Mouse (Mus musculus): Measurements from ENCODE around the gene Gm10490. TPM values are rescaled to one million over a fixed set of nuclear protein-coding genes. Genes with fewer than 3 reads are reported as not detected.
"Not testable (repeated sequence)": the region's sequence is repeated elsewhere in the genome, so short reads cannot be mapped to it uniquely, and the experiment has no call there.

The Gm10490 gene
- polyA plus RNA-seq (2015; fragmentation: Nextera tagmentation; extraction: Ambion mirVana) = not detected in 2 replicates

DNA sequence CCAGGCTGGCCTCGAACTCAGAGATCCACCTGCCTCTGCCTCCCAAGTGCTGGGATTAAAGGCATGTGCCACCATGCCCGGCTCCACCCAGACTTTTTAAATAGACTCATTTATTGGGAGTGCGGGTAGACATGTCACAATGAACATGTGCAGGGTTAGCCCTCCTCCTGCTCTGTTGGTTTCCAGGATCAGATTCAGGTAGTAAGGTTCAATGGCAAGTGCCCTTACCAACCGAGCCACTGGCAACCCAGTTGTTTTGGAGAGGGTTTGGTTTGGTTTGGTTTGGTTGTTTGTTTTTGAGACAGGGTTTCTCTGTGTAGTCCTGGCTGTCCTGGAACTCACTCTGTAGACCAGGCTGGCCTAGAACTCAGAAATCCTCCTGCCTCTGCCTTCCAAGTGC is at the start of gene Gm10490:
TSS of gene Gm10490 (plus strand) at position 301 of the 400 bp plus-strand sequence.
- not testable (repeated sequence) for H3K4me2 ChIP-seq; H3K4me3 ChIP-seq; H3K4me1 ChIP-seq (replicated peaks); H3K27ac ChIP-seq; H3K9me3 ChIP-seq; H3K9ac ChIP-seq; H3K27me3 ChIP-seq; ATAC-seq (ENCODE audit: low FRiP score)
- 87% methylated on average over 4 of the region's 4 CpGs for WGBS
- H3K36me3 ChIP-seq = peaks cover 15% of the 10 kb centered on the region

DNA sequence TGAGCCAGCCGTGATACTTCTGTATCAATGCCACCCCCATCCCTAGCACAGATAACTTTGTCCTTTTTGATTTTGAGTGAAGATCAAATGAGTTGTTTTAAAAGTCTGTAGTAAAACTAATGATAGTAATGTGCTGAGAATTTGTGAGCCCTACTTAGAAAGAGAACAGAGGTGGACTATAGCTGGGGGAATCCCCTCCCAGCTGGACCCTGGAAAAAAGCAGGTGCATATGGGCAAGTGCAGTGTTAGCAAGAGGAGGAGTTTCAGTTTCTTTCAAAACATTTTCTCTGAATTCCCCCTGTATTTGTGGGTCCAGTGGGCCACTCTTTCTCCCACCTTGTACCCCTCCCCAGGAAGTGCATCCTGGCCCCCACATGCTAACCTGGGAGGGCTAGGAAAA is 46.2 kb upstream of the Gm10490 start:
- 74% methylated on average over 1 of the region's 1 CpGs for WGBS
- Histone ChIP-seq H3K4me2 (no peak overlapping the region), H3K4me1 (replicated peaks) (no peaks in the 10 kb centered on the region), H3K27ac (no peak overlapping the region), H3K27me3 (no peaks in the 10 kb centered on the region), H3K9me3 (no peaks in the 10 kb centered on the region), H3K9ac (no peak overlapping the region), H3K4me3 (no peak overlapping the region), H3K36me3 (peaks cover 14% of the 10 kb centered on the region)
- ATAC-seq (ENCODE audit: low FRiP score) = no peak

DNA sequence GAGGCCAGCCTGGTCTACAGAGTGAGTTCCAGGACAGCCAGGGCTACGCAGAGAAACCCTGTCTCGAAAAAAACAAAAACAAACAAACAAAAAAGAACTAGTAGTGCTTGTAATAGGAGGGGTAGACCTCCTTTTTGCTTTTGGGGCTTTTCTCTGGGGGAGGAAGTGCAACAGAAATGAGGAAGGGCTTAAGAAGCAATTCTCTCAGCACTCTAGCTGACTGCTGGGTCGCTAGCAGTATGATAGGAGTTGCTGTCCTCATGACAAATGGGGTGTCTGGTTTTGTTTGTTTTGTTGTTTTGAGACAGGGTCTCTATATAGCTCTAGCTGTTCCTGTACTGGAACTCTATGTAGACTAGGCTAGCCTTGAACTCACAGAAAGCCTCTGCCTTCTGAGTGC is 44.8 kb upstream of the Gm10490 start:
- Histone ChIP-seq H3K4me3 (no peak overlapping the region), H3K4me1 (replicated peaks) (no peaks in the 10 kb centered on the region), H3K36me3 (peaks cover 11% of the 10 kb centered on the region), H3K27ac (no peak overlapping the region), H3K9ac (no peak overlapping the region), H3K9me3 (no peaks in the 10 kb centered on the region), H3K27me3 (no peaks in the 10 kb centered on the region), H3K4me2 (no peak overlapping the region)
- ATAC-seq (ENCODE audit: low FRiP score) = no peak
- WGBS = 79% methylated on average over 3 of the region's 3 CpGs

DNA sequence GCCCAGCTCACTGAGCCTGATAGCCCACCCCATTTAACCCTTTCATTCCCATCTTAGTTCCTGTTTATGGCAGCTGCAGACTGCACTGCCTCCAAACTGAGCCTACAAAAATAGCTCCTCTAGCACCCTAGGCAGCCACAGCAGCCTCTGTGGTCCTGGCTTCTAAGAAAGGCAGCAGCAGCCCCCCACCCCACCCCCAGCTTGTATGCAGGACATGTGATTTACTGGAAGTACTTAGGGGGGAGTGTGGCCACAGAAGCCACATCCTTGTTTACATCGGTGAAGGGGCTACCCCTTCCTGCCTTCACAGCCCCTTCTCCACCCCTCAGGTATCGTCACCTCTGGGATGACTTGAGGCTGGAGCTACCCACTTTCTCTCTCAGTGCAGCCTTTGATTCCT is 44.0 kb upstream of the Gm10490 start:
- no peaks in the 10 kb centered on the region for H3K4me1 ChIP-seq (replicated peaks)
- H3K9ac ChIP-seq = no peak overlapping the region
- H3K4me3 ChIP-seq = no peak overlapping the region
- H3K9me3 ChIP-seq = no peaks in the 10 kb centered on the region
- no peaks in the 10 kb centered on the region for H3K27me3 ChIP-seq
- no peak for ATAC-seq (ENCODE audit: low FRiP score)
- 66% methylated on average over 2 of the region's 2 CpGs for WGBS
- no peak overlapping the region for H3K4me2 ChIP-seq
- H3K27ac ChIP-seq = no peak overlapping the region
- H3K36me3 ChIP-seq = peaks cover 7% of the 10 kb centered on the region

DNA sequence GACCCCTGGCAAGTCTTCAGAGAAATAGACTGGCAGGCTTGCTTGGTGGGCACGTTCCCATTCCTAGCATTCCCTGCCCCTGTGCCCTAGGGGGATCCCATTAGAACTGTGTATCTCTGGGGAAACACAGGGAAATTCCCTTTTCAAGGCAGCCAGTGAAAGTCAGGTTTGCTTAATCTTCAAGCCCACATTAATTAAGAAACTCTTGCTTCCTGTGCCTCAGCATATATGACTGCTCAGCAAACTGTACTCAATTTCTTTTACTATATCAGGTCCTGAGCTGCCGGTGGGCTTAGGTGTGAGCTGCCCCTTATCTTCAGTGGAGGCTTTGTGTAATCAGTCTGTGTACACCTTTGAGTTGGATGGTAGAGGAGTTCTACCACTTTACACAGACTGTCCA is 43.6 kb upstream of the Gm10490 start:
- H3K4me3 ChIP-seq = no peak overlapping the region
- no peak overlapping the region for H3K27ac ChIP-seq
- 70% methylated on average over 2 of the region's 2 CpGs for WGBS
- peaks cover 7% of the 10 kb centered on the region for H3K36me3 ChIP-seq
- no peak overlapping the region for H3K4me2 ChIP-seq
- no peak overlapping the region for H3K9ac ChIP-seq
- no peaks in the 10 kb centered on the region for H3K4me1 ChIP-seq (replicated peaks)
- no peaks in the 10 kb centered on the region for H3K27me3 ChIP-seq
- ATAC-seq (ENCODE audit: low FRiP score) = no peak
- no peaks in the 10 kb centered on the region for H3K9me3 ChIP-seq

DNA sequence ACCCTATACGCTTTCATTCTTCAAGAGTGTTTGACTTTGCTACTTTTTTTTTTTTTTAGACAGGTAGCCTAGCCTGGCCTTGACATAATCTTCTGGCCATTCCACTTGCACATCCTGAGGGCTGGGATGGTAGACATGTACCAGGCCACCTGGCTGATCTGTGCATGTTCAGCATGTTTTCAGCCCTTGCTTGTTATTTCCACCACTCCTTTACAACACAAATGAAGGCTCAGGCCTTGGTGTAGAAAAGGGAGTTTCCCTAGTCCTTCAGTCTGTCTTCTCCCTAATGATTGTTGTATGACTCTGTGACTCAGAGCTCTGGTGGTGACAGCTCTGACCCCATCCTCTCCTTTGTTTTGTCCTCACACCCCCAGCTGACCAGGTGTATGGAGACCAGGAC is 42.2 kb upstream of the Gm10490 start:
- Histone ChIP-seq H3K36me3 (peaks cover 8% of the 10 kb centered on the region), H3K27ac (no peak overlapping the region), H3K4me1 (replicated peaks) (no peaks in the 10 kb centered on the region), H3K9me3 (no peaks in the 10 kb centered on the region), H3K27me3 (no peaks in the 10 kb centered on the region), H3K4me2 (no peak overlapping the region), H3K4me3 (no peak overlapping the region), H3K9ac (no peak overlapping the region)
- ATAC-seq (ENCODE audit: low FRiP score) = no peak
- WGBS = 100% methylated on average over 1 of the region's 1 CpGs

DNA sequence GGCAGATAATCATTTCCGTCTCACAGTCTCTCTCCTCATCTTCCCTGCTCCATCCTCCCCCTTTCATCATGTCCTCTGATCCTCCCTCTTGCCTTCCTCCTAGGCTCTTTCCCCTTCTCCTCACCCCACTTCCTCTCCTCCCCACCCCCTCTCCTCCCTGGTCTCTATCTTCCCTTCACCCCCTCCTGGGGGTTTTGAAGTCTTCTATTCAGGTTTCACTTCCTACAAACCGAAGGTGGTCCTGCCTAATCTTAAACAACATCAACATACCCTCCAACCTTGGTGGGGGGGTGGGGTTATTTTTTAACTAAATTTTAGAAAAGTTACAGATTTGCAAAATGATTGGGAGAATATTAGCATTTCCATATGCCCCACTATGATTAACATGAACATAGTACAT is 40.8 kb upstream of the Gm10490 start:
- no peak for ATAC-seq (ENCODE audit: low FRiP score)
- H3K9me3 ChIP-seq = no peaks in the 10 kb centered on the region
- H3K27me3 ChIP-seq = no peaks in the 10 kb centered on the region
- no peak overlapping the region for H3K4me2 ChIP-seq
- peaks cover 21% of the 10 kb centered on the region for H3K36me3 ChIP-seq
- no peaks in the 10 kb centered on the region for H3K4me1 ChIP-seq (replicated peaks)
- WGBS = 41% methylated on average over 2 of the region's 2 CpGs
- no peak overlapping the region for H3K4me3 ChIP-seq
- H3K27ac ChIP-seq = no peak overlapping the region
- H3K9ac ChIP-seq = no peak overlapping the region

DNA sequence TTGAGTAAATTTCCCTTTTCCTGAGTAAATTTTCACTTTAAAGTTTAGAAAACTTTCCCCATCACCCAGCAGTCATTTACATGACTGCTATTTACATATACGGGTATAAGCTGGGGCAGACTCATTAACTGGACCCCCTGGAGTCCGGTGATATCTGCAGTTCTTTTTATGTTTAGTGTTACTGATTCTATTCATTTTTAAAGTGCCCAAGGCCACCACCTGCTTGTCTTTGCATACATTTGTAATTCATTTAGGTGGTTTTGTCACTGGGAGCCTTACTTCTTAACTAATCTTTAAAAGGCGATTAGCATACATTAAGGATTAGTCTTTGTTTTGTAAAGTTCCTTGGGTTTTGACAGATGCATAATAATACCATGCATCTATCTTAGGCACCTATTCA is 39.5 kb upstream of the Gm10490 start:
- Histone ChIP-seq H3K4me3 (no peak overlapping the region), H3K36me3 (peaks cover 31% of the 10 kb centered on the region), H3K9ac (no peak overlapping the region), H3K27ac (no peak overlapping the region), H3K4me1 (replicated peaks) (no peaks in the 10 kb centered on the region), H3K27me3 (no peaks in the 10 kb centered on the region), H3K4me2 (no peak overlapping the region), H3K9me3 (no peaks in the 10 kb centered on the region)
- ATAC-seq (ENCODE audit: low FRiP score) = no peak
- 42% methylated on average over 3 of the region's 3 CpGs for WGBS

DNA sequence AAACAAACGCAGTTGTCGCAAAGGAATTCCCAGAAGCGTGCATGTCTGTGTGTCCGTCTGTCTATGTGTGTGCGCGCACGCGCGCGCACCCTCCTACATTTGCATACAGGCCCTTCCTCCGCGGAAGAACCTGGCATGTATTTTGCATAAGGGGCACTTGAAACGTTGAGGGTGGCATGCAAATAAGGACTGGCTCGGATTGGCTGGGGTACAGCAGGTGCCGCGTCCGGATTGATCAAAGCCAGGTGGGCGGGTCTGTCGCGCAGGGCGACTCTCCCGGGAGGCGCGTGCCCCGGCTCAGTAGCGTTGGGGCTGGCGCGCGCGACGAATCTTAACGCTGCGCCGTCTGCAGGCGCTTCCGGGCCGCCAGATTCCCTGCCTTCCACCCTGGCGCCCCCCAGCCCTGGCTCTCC is 31.3 kb upstream of the Gm10490 start, which contains the start of gene Pim2:
TSS of gene Pim2 (plus strand) at position 256 of the 413 bp plus-strand sequence.
- Histone ChIP-seq H3K9ac (peak within 1 kb of the TSS; percentile 72), H3K4me1 (replicated peaks) (peaks cover 19% of the 10 kb centered on the region), H3K9me3 (no peaks in the 10 kb centered on the region), H3K27ac (peak within 1 kb of the TSS; percentile 76), H3K4me3 (peak within 1 kb of the TSS; percentile 50), H3K4me2 (peak within 1 kb of the TSS; percentile 71), H3K36me3 (peaks cover 19% of the 10 kb centered on the region), H3K27me3 (no peaks in the 10 kb centered on the region)
- 27% methylated on average over 37 of the region's 38 CpGs for WGBS
- peak; percentile 92 for ATAC-seq (ENCODE audit: low FRiP score)

DNA sequence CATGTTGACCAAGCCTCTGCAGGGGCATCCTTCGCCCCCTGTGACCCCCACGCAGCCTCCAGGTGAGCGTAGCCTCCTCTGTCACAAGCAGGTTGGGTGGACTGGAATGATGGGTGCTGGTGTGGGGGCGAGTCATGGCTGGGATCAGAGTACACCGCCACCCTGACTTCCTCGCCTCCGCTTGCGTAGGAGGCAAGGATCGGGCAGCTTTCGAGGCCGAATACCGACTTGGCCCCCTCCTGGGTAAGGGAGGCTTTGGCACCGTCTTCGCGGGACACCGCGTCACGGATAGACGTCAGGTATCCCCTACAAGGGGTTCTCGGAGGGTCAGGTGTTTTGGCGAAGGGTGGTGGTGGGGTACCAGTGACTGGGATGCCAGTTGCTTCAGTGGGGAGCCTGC is 30.8 kb upstream of the Gm10490 start:
- H3K4me3 ChIP-seq = peak overlapping the region; percentile 50
- H3K9me3 ChIP-seq = no peaks in the 10 kb centered on the region
- peak overlapping the region; percentile 72 for H3K9ac ChIP-seq
- H3K4me1 ChIP-seq (replicated peaks) = peaks cover 19% of the 10 kb centered on the region
- no peaks in the 10 kb centered on the region for H3K27me3 ChIP-seq
- peak; percentile 37 for ATAC-seq (ENCODE audit: low FRiP score)
- 15% methylated on average over 21 of the region's 21 CpGs for WGBS
- peak overlapping the region; percentile 76; the same call in 1 of the 2 replicates for H3K27ac ChIP-seq
- H3K36me3 ChIP-seq = peaks cover 15% of the 10 kb centered on the region
- H3K4me2 ChIP-seq = peak overlapping the region; percentile 71

DNA sequence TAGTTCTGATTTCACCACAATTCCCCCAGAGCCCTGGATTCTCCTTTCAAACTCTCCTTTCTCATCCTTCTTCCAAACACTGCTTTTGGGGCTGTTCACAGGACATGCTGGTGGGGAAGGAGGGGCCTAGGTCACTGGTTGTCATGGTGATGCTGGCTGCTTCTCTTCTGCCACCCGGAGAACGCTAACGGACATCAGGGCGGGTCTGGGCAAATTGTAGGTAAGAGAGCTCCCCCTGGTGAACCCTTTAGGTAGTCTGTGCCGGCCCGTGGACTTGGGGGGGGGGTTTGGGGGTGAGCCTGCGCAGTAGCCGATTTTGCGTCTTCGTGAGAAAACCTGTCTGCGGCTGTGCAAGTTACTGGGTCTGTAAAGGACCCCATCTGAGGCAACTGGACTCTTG is 29.5 kb upstream of the Gm10490 start:
- H3K9ac ChIP-seq = peak overlapping the region; percentile 46; the same call in 1 of the 2 replicates
- peaks cover 21% of the 10 kb centered on the region for H3K4me1 ChIP-seq (replicated peaks)
- peak overlapping the region; percentile 71 for H3K4me2 ChIP-seq
- no peaks in the 10 kb centered on the region for H3K9me3 ChIP-seq
- peak overlapping the region; percentile 50 for H3K4me3 ChIP-seq
- WGBS = 31% methylated on average over 10 of the region's 11 CpGs
- H3K36me3 ChIP-seq = peaks cover 5% of the 10 kb centered on the region; the same call in 1 of the 2 replicates
- 0 out of 2 replicates have a peak overlapping the region, but pooled peaks have one; percentile 23 for H3K27ac ChIP-seq
- no peaks in the 10 kb centered on the region for H3K27me3 ChIP-seq
- ATAC-seq (ENCODE audit: low FRiP score) = peak; percentile 47

DNA sequence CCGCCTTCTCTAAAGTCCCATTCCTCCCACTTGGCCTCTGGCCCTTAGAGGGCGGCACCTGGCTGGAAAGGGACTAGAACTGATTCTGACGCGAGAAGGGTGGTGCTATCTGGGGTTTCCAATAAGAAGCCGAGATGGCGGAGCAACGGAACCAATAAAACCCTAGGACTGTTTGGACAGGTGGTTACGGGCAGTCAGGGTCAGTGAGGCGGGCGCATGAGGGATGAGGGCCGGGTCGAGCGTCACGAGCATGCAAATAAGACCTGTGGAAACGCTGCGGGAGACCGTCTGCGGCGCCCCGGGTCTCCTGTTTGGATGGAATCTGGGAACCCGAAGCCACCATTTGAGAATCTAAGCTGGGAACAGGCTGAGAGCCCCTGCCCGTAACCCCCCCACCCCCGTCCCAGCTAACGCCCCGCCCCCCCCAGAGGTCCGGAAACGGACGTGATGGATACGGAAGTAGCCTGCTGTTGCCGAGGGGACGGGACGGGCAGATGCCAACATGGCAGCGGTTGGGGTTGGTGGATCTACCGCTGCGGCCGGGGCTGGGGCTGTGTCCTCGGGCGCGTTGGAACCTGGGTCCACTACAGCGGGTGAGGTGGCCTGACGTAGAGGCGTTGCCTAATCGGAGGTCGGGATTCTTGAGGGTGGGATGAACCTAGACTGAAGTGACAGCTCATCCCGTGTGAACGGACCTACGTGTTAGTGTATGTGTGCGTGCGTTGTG is 25.3 kb upstream of the Gm10490 start, which contains the start of gene Slc35a2:
TSS of gene Slc35a2 (plus strand) at position 188 of the 727 bp plus-strand sequence.
- Histone ChIP-seq H3K27me3 (no peaks in the 10 kb centered on the region), H3K4me2 (peak within 1 kb of the TSS; percentile 65), H3K4me1 (replicated peaks) (peaks cover 13% of the 10 kb centered on the region), H3K9me3 (no peaks in the 10 kb centered on the region), H3K4me3 (peak within 1 kb of the TSS; percentile 55), H3K9ac (peak within 1 kb of the TSS; percentile 70), H3K36me3 (no peaks in the 10 kb centered on the region), H3K27ac (peak within 1 kb of the TSS; percentile 89)
- peak; percentile 90 for ATAC-seq (ENCODE audit: low FRiP score)
- 18% methylated on average over 49 of the region's 49 CpGs for WGBS

DNA sequence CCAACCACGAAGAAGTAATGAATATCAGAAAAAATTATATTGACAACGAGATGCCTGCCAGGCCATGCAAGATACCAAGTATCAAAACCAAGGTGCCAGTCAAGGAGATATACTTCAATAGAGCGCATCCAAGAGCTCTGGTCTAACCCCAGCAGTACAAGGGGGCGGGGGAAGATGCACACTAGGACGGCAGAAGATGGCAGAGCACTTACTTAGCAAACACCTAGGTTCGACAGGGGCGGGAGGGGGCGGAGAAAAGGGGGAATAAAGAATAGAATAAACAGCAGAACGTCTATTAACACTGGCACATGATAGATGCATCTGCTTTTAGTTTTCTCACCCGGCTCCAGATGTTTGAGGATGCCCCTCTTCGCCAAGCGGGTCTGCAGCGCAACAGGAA is 11.1 kb upstream of the Gm10490 start:
- H3K27ac ChIP-seq = peak overlapping the region; percentile 90
- peak overlapping the region; percentile 51 for H3K4me3 ChIP-seq
- H3K36me3 ChIP-seq = peaks cover 21% of the 10 kb centered on the region
- no peaks in the 10 kb centered on the region for H3K27me3 ChIP-seq
- peak overlapping the region; percentile 59 for H3K4me2 ChIP-seq
- WGBS = 29% methylated on average over 13 of the region's 13 CpGs
- H3K9me3 ChIP-seq = no peaks in the 10 kb centered on the region; the same call in 1 of the 2 replicates
- H3K9ac ChIP-seq = peak overlapping the region; percentile 69
- peaks cover 10% of the 10 kb centered on the region for H3K4me1 ChIP-seq (replicated peaks)
- no peak for ATAC-seq (ENCODE audit: low FRiP score)
